Mouse (Mus musculus) heart, embryonic 16.5 days (tissue): ENCODE measurements at regions not wholly inside any gene's neighbourhood (a gene's known extent, or its start where the extent isn't known, plus 50 kb on each side); places are given as distances from the start of the nearest gene placed in this dataset.
A peak's percentile ranks its signal among the peaks of the same experiment; 100 is the strongest.

Experiments
- ATAC-seq: fragments of 200-750 bp; cut with Nextera tagmentation; replicated peaks from 2 replicates; pipeline ENCODE4 v1.8.0; 2017; ENCODE audit warnings: moderate number of reproducible peaks; ENCODE audit not compliant: insufficient read depth, low FRiP score; ENCODE audit errors: extremely low read depth
- H3K27ac ChIP-seq: fragments of 300-500 bp; sonication (generic); 2 replicates; pipeline ENCODE4 v1.5.1; 2014; ENCODE audit warnings: mild to moderate bottlenecking, low read length, control low read depth, moderate library complexity
- H3K27me3 ChIP-seq: fragments of 300-500 bp; sonication (generic); 2 replicates; pipeline ENCODE4 v1.6.1; 2014; ENCODE audit warnings: low read length, mixed read lengths; ENCODE audit not compliant: control insufficient read depth, insufficient read depth
- H3K36me3 ChIP-seq: fragments of 300-500 bp; sonication (generic); 2 replicates; pipeline ENCODE4 v1.6.1; 2014; ENCODE audit not compliant: control insufficient read depth, insufficient read depth
- H3K4me1 ChIP-seq: fragments of 300-500 bp; sonication (generic); 2 replicates; pipeline ENCODE4 v1.6.1; 2014; ENCODE audit warnings: low read length, mixed read lengths; ENCODE audit not compliant: control insufficient read depth, insufficient read depth
- H3K4me2 ChIP-seq: fragments of 300-500 bp; sonication (generic); 2 replicates; pipeline ENCODE4 v1.6.1; 2014; ENCODE audit warnings: low read depth, mild to moderate bottlenecking, control low read depth, low read length
- H3K4me3 ChIP-seq: fragments of 300-500 bp; sonication (generic); 2 replicates; pipeline ENCODE4 v1.5.1; 2014; ENCODE audit warnings: mild to moderate bottlenecking, control low read depth, low read length
- H3K9ac ChIP-seq: fragments of 300-500 bp; sonication (generic); 2 replicates; pipeline ENCODE4 v1.6.1; 2014; ENCODE audit warnings: low read length, control low read depth
- H3K9me3 ChIP-seq: fragments of 300-500 bp; sonication (generic); replicated peaks from 2 replicates; pipeline ENCODE4 v1.6.1; 2016; ENCODE audit warnings: low read length; ENCODE audit not compliant: control insufficient read depth
- WGBS: fragments of 180-500 bp; shearing (Covaris S2); extraction: QIAGEN DNeasy Blood & Tissue Kit; methylation state at CpG from one replicate; pipeline ENCODE4 v1.1.7; 2014; 5-methylcytosine and 5-hydroxymethylcytosine counted together

GRCm38 (mm10) chr13:39834521-39835245 lies 526.6 kb downstream of the Ofcc1 start:
- no peaks in the 10 kb centered on the region for H3K27me3 ChIP-seq
- no peaks in the 10 kb centered on the region for H3K36me3 ChIP-seq
- H3K4me2 ChIP-seq, result no peak overlapping the region
- H3K4me1 ChIP-seq, result no peaks in the 10 kb centered on the region; the same call in 1 of the 2 replicates
- no peak overlapping the region for H3K4me3 ChIP-seq
- 74% methylated on average over 9 of the region's 9 CpGs for WGBS
- H3K27ac ChIP-seq, result no peak overlapping the region
- H3K9me3 ChIP-seq, result no peaks in the 10 kb centered on the region
- no peak overlapping the region for H3K9ac ChIP-seq
- no peak for ATAC-seq

- H3K4me1 ChIP-seq, result peaks cover 19% of the 10 kb centered on the region
- ATAC-seq, result peak; percentile 41; the same call in 1 of the 2 replicates
- no peaks in the 10 kb centered on the region for H3K27me3 ChIP-seq
- WGBS, result 2% methylated on average over 20 of the region's 20 CpGs
- peak overlapping the region; percentile 39 for H3K27ac ChIP-seq
- H3K4me3 ChIP-seq, result peak overlapping the region; percentile 51
- no peaks in the 10 kb centered on the region for H3K9me3 ChIP-seq
- peak overlapping the region; percentile 87 for H3K4me2 ChIP-seq
- no peaks in the 10 kb centered on the region for H3K36me3 ChIP-seq
- H3K9ac ChIP-seq, result peak overlapping the region; percentile 52
These were observed 537.2 kb downstream of the Ofcc1 start for GRCm38 (mm10) chr13:39823965-39824555.

GRCm38 (mm10) chr13:39823346-39823954 lies 537.8 kb downstream of the Ofcc1 start:
- WGBS, result 10% methylated on average over 15 of the region's 15 CpGs
- H3K27me3 ChIP-seq, result no peaks in the 10 kb centered on the region
- no peaks in the 10 kb centered on the region for H3K9me3 ChIP-seq
- ATAC-seq, result peak; percentile 73
- H3K4me1 ChIP-seq, result peaks cover 19% of the 10 kb centered on the region
- no peaks in the 10 kb centered on the region for H3K36me3 ChIP-seq
- peak overlapping the region; percentile 87 for H3K4me2 ChIP-seq
- peak overlapping the region; percentile 51 for H3K4me3 ChIP-seq
- H3K27ac ChIP-seq, result no peak overlapping the region; the same call in 1 of the 2 replicates
- H3K9ac ChIP-seq, result peak overlapping the region; percentile 52; the same call in 1 of the 2 replicates

- no peak for ATAC-seq
- Histone ChIP-seq H3K27ac (no peak overlapping the region), H3K9ac (no peak overlapping the region), H3K27me3 (no peaks in the 10 kb centered on the region), H3K4me2 (no peak overlapping the region), H3K36me3 (no peaks in the 10 kb centered on the region), H3K9me3 (no peaks in the 10 kb centered on the region), H3K4me3 (no peak overlapping the region), H3K4me1 (no peaks in the 10 kb centered on the region)
- 68% methylated on average over 5 of the region's 5 CpGs for WGBS
These were observed 586.7 kb downstream of the Ofcc1 start for GRCm38 (mm10) chr13:39774554-39774953.

GRCm38 (mm10) chr13:39774111-39774510 lies 587.1 kb downstream of the Ofcc1 start:
- ATAC-seq, result no peak
- Histone ChIP-seq H3K9ac (no peak overlapping the region), H3K4me1 (no peaks in the 10 kb centered on the region), H3K9me3 (no peaks in the 10 kb centered on the region), H3K36me3 (no peaks in the 10 kb centered on the region), H3K4me3 (no peak overlapping the region), H3K27me3 (no peaks in the 10 kb centered on the region), H3K27ac (no peak overlapping the region), H3K4me2 (no peak overlapping the region)
- 79% methylated on average over 8 of the region's 8 CpGs for WGBS

- H3K4me1 ChIP-seq, result no peaks in the 10 kb centered on the region
- no peaks in the 10 kb centered on the region for H3K9me3 ChIP-seq
- WGBS, result 16% methylated on average over 4 of the region's 4 CpGs
- no peaks in the 10 kb centered on the region for H3K36me3 ChIP-seq
- no peaks in the 10 kb centered on the region for H3K27me3 ChIP-seq
- no peak overlapping the region for H3K4me2 ChIP-seq
- ATAC-seq, result no peak
- no peak overlapping the region for H3K27ac ChIP-seq
- no peak overlapping the region for H3K9ac ChIP-seq
- H3K4me3 ChIP-seq, result no peak overlapping the region
These were observed 592.0 kb downstream of the Ofcc1 start for GRCm38 (mm10) chr13:39769228-39769627.

GRCm38 (mm10) chr13:39766897-39767296 lies 594.4 kb downstream of the Ofcc1 start:
- Histone ChIP-seq H3K4me1 (no peaks in the 10 kb centered on the region), H3K36me3 (no peaks in the 10 kb centered on the region), H3K27ac (no peak overlapping the region), H3K4me3 (no peak overlapping the region), H3K9me3 (no peaks in the 10 kb centered on the region), H3K27me3 (no peaks in the 10 kb centered on the region), H3K9ac (no peak overlapping the region), H3K4me2 (no peak overlapping the region)
- WGBS, result 67% methylated on average over 1 of the region's 1 CpGs
- no peak for ATAC-seq
